Mouse (Mus musculus) right cerebral cortex, postnatal 25 days (tissue): Measurements from ENCODE around the gene Alas2.

Source experiments
- DNase-seq: peaks from one replicate; pipeline ENCODE4 v3.0.0; 2022

Gene Alas2

GRCm38 (mm10) chrX:150547239-150547638 is at the start of gene Alas2:
Alas2 (plus strand) TSS chrX:150547375.
- DNase-seq = no peak

GRCm38 (mm10) chrX:150508696-150509095 is 38.5 kb upstream of the Alas2 start:
- no peak for DNase-seq

- no peak for DNase-seq
Observed at GRCm38 (mm10) chrX:150510631-150511030, 36.5 kb upstream of the Alas2 start.

- no peak for DNase-seq
Observed at GRCm38 (mm10) chrX:150511274-150511673, 35.9 kb upstream of the Alas2 start.

GRCm38 (mm10) chrX:150514127-150514526 is 33.0 kb upstream of the Alas2 start:
- DNase-seq = no peak

GRCm38 (mm10) chrX:150516015-150516414 is 31.2 kb upstream of the Alas2 start:
- no peak for DNase-seq

- no peak for DNase-seq
Observed at GRCm38 (mm10) chrX:150516477-150516876, 30.7 kb upstream of the Alas2 start.

GRCm38 (mm10) chrX:150540111-150540510 is 7.1 kb upstream of the Alas2 start:
- DNase-seq = no peak

GRCm38 (mm10) chrX:150541684-150542083 is 5.5 kb upstream of the Alas2 start:
- no peak for DNase-seq

- DNase-seq = no peak
Observed at GRCm38 (mm10) chrX:150549639-150550038, 2.5 kb downstream of the Alas2 start.

GRCm38 (mm10) chrX:150551986-150552385 is 4.8 kb downstream of the Alas2 start:
- no peak for DNase-seq

GRCm38 (mm10) chrX:150554032-150554431 is 6.9 kb downstream of the Alas2 start:
- DNase-seq = no peak

- no peak for DNase-seq
Observed at GRCm38 (mm10) chrX:150564644-150565357, 17.6 kb downstream of the Alas2 start.

- DNase-seq = no peak
Observed at GRCm38 (mm10) chrX:150581921-150582320, 34.7 kb downstream of the Alas2 start.

- no peak for DNase-seq
Observed at GRCm38 (mm10) chrX:150585116-150585515, 37.9 kb downstream of the Alas2 start.

- DNase-seq = peak; percentile 71
Observed at GRCm38 (mm10) chrX:150588023-150588764, 41.0 kb downstream of the Alas2 start, which contains the start of gene Pfkfb1. Pfkfb1 (plus strand) TSS chrX:150588229.

GRCm38 (mm10) chrX:150589696-150590095 is 42.5 kb downstream of the Alas2 start, which contains the start of gene Apex2:
Apex2 (minus strand) TSS chrX:150589868.
- no peak for DNase-seq

GRCm38 (mm10) chrX:150593266-150594035 is 46.3 kb downstream of the Alas2 start:
- no peak for DNase-seq

- no peak for DNase-seq
Observed at GRCm38 (mm10) chrX:150594176-150594575, 47.0 kb downstream of the Alas2 start.

GRCm38 (mm10) chrX:150595016-150595760 is 48.0 kb downstream of the Alas2 start:
- no peak for DNase-seq

GRCm38 (mm10) chrX:150598882-150599281 is 51.7 kb downstream of the Alas2 start:
- DNase-seq = no peak
